Mouse (Mus musculus): ENCODE data around the gene Arl5a. TPM values are rescaled to one million over a fixed set of nuclear protein-coding genes. Genes with fewer than 3 reads are reported as not detected.

Arl5a gene
- total RNA-seq (2023), result 10 to 100 TPM; 41.0 to 47.6 TPM

DNA sequence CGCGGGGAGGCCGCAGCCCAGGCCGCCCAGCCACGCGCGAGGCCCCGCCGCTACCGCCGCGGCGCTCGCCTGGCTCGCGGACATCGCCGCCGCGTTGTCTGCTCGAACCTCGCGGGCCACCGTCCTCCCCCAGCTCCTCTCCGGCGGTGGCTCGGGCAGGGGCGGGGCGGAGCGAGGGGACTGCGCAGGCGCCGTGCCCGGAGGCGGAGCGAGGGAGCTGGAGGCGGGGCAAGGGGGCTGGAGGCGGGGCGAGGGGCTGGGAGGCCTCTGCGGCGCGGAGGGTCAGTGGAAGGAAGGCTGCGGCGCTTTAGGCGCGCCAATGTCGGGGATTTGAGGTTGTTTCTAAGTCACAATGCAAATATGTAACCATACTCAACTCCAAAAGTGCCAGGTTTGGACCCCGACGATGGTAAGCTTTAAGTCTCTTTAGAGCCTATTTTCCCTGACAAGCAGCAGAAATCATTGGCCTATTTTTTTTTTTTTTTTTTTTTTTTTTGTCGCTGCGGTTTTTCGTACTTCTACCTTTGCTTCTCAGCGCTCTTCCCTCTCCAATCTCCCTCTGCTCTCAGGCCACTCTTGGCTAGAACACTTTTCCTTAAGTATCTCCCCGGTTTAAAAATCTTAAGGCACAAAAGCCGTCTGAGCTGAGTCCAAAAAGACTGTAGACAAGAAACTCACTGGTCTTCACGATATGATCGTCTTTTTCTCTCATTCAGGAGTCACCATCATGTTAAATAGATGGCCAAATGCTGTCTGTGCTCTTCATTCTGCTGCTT, at the start of gene Arl5a:
TSS of gene Arl5a (minus strand) at position 155 of the 776 bp plus-strand sequence.

DNA sequence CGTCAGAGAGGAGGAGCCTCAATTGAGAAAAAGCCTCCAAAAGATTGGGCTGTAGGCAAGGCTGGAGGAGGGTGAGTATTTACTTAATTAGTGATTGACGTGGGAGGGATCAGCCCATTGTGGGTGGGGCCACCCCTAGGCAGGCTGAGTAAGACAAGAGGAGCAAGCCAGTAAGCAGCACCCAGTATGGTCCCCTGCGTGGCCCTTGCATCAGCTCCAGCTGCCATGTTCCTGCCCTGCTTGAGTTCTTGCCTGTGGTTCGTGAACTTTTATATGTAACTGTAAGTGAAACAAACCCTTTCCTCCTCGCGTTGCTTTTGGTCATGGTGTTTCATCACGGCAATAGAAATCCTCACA, 46.3 kb downstream of the Arl5a start, which contains the start of gene Neb:
TSS of gene Neb (minus strand) at position 27 of the 357 bp plus-strand sequence.

Other genes starting within 250 kb of the Arl5a start
- under 1 TPM; 0.42 to 0.49 TPM for gene Neb, start 46.4 kb downstream of the Arl5a start, total RNA-seq (2023)